Mouse (Mus musculus): ENCODE measurements around the gene Cdkl1. TPM values are rescaled to one million over a fixed set of nuclear protein-coding genes. Genes with fewer than 3 reads are reported as not detected.

The Cdkl1 gene
- total and polyA plus RNA-seq, 3 experiments, result not detected

DNA sequence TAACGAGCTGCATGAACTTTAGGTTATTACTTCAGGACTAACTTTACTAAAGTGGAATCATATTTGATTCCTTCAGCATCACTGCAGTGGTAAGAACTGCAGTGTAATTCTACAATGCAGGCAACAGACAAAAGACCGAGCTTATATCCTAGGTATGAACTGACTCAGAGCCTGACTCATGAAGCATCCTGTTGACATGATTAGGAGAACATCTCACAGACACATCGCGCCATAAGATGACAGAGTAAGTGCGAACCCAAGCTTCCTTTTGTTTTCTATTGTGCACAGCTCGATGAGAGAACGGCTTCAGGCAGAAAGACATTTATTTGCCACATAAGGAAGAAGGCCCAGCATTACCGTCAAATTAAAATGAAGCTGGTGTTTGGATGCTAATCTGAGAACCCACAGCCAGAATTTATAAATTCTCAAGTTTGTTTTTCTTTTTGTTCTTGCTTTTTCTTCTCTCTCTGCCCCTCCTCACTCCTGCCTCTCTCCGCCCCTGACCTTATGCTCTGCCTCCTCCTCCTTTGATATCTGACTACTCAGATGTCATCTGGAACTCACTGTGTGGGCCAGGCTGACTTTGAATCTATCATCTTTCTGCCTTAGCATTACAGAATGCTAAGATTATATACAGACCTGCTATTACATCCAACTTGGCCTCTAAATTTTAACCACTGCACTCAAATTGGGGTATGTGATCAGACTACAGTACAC is 34.0 kb upstream of the Cdkl1 start:
- Histone ChIP-seq H3K4me1 (ENCODE audit: insufficient read depth, low read depth, low read length) (no peaks in the 10 kb centered on the region), H3K9me3 (replicated peaks) (no peaks in the 10 kb centered on the region), H3K36me3 (replicated peaks) (peaks cover 68% of the 10 kb centered on the region), H3K27me3 (ENCODE audit: insufficient read depth, low read length) (no peaks in the 10 kb centered on the region), H3K4me3 (ENCODE audit: low read depth, low read length) (no peak overlapping the region)
- DNase-seq (ENCODE audit: low spot score) (no peak), ATAC-seq (ENCODE audit: extremely low read depth, insufficient number of reproducible peaks, low FRiP score, poor library complexity, severe bottlenecking) (no peak)
- TF ChIP-seq GATA1 (IDR thresholded peaks at IDR 0.05; ENCODE audit: borderline replicate concordance, low read length), result no peak
- TF ChIP-seq TAL1 (conservative IDR thresholded peaks at IDR 0.05; ENCODE audit: low read depth, low read length), result no peak
- TF ChIP-seq GATA2 (IDR thresholded peaks at IDR 0.05; ENCODE audit: borderline replicate concordance, low read depth, low read length), result no peak
- no peak for TF ChIP-seq CTCF (IDR thresholded peaks at IDR 0.05; ENCODE audit: low read depth, low read length)
- TF ChIP-seq POLR2AphosphoS5 (IDR thresholded peaks at IDR 0.05; ENCODE audit: insufficient replicate concordance, low read depth, low read length), result no peak

DNA sequence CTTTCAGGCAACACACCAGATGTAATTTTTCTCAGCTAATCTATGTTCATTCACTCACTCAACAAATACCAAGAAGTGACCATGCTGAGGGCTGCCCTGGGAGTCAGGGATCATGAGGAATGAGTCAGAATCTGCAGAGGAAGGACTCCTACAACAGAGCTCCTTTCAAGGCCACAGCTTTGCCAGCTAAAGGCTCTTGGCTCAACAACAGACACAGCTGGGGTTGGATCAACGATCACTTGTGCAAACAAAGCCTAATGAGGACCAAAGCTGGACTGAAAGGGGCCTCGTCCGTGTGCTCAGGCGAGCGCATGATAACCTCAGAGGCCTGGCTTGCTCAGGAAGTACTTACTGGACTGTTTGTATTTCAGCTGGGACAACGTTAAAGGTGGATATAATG is 23.2 kb upstream of the Cdkl1 start:
- Histone ChIP-seq H3K27me3 (ENCODE audit: insufficient read depth, low read length) (no peaks in the 10 kb centered on the region), H3K36me3 (replicated peaks) (peaks cover 76% of the 10 kb centered on the region), H3K9me3 (replicated peaks) (no peaks in the 10 kb centered on the region), H3K4me3 (ENCODE audit: low read depth, low read length) (no peak overlapping the region), H3K4me1 (ENCODE audit: insufficient read depth, low read depth, low read length) (no peaks in the 10 kb centered on the region)
- ATAC-seq (ENCODE audit: extremely low read depth, insufficient number of reproducible peaks, low FRiP score, poor library complexity, severe bottlenecking) (no peak), DNase-seq (ENCODE audit: low spot score) (no peak)
- TF ChIP-seq TAL1 (conservative IDR thresholded peaks at IDR 0.05; ENCODE audit: low read depth, low read length), result no peak
- TF ChIP-seq CTCF (IDR thresholded peaks at IDR 0.05; ENCODE audit: low read depth, low read length), result no peak
- TF ChIP-seq GATA2 (IDR thresholded peaks at IDR 0.05; ENCODE audit: borderline replicate concordance, low read depth, low read length), result no peak
- TF ChIP-seq POLR2AphosphoS5 (IDR thresholded peaks at IDR 0.05; ENCODE audit: insufficient replicate concordance, low read depth, low read length), result no peak
- TF ChIP-seq GATA1 (IDR thresholded peaks at IDR 0.05; ENCODE audit: borderline replicate concordance, low read length), result no peak

- no peak for DNase-seq (ENCODE audit: low spot score)
- Histone ChIP-seq H3K9me3 (replicated peaks) (no peaks in the 10 kb centered on the region), H3K27me3 (ENCODE audit: insufficient read depth, low read length) (no peaks in the 10 kb centered on the region), H3K4me3 (ENCODE audit: low read depth, low read length) (no peak overlapping the region), H3K4me1 (ENCODE audit: insufficient read depth, low read depth, low read length) (no peaks in the 10 kb centered on the region), H3K36me3 (replicated peaks) (peaks cover 77% of the 10 kb centered on the region)
- no peak for ATAC-seq (ENCODE audit: extremely low read depth, insufficient number of reproducible peaks, low FRiP score, poor library complexity, severe bottlenecking)
- TF ChIP-seq GATA2 (IDR thresholded peaks at IDR 0.05; ENCODE audit: borderline replicate concordance, low read depth, low read length) (no peak), TAL1 (conservative IDR thresholded peaks at IDR 0.05; ENCODE audit: low read depth, low read length) (no peak), POLR2AphosphoS5 (IDR thresholded peaks at IDR 0.05; ENCODE audit: insufficient replicate concordance, low read depth, low read length) (no peak), CTCF (IDR thresholded peaks at IDR 0.05; ENCODE audit: low read depth, low read length) (no peak), GATA1 (IDR thresholded peaks at IDR 0.05; ENCODE audit: borderline replicate concordance, low read length) (no peak)
Measured at GRCm38 (mm10) chr12:69813596-69813995, 22.5 kb upstream of the Cdkl1 start.

DNA sequence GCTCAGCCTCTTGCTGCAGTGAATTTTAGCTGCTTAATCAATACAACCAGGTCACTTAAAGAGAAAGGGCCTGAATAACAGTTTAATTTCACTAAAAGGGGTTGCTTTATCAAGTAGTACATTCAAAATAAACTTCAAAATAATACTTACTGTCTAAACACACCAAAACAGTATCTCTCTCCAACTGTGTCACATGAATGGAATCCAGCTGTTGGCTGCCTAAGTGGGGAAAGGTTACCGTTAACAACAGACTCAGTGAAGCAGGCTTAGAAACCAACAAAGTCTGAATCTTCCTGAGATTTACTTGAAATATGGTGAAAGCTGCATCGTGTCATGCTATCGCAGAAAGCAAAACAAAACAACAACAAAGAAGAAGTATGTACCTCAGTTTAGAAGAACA is 21.9 kb upstream of the Cdkl1 start:
- no peak for TF ChIP-seq GATA1 (IDR thresholded peaks at IDR 0.05; ENCODE audit: borderline replicate concordance, low read length)
- no peak for TF ChIP-seq TAL1 (conservative IDR thresholded peaks at IDR 0.05; ENCODE audit: low read depth, low read length)
- no peak for TF ChIP-seq CTCF (IDR thresholded peaks at IDR 0.05; ENCODE audit: low read depth, low read length)
- TF ChIP-seq GATA2 (IDR thresholded peaks at IDR 0.05; ENCODE audit: borderline replicate concordance, low read depth, low read length), result no peak
- no peak for TF ChIP-seq POLR2AphosphoS5 (IDR thresholded peaks at IDR 0.05; ENCODE audit: insufficient replicate concordance, low read depth, low read length)
- DNase-seq (ENCODE audit: low spot score), result no peak
- H3K9me3 ChIP-seq (replicated peaks), result no peaks in the 10 kb centered on the region
- no peaks in the 10 kb centered on the region for H3K27me3 ChIP-seq (ENCODE audit: insufficient read depth, low read length)
- H3K4me1 ChIP-seq (ENCODE audit: insufficient read depth, low read depth, low read length), result no peaks in the 10 kb centered on the region
- ATAC-seq (ENCODE audit: extremely low read depth, insufficient number of reproducible peaks, low FRiP score, poor library complexity, severe bottlenecking), result no peak
- H3K4me3 ChIP-seq (ENCODE audit: low read depth, low read length), result no peak overlapping the region
- H3K36me3 ChIP-seq (replicated peaks), result peaks cover 78% of the 10 kb centered on the region

GRCm38 (mm10) chr12:69811976-69812375 is 20.9 kb upstream of the Cdkl1 start:
- TF ChIP-seq GATA1 (IDR thresholded peaks at IDR 0.05; ENCODE audit: borderline replicate concordance, low read length) (no peak), CTCF (IDR thresholded peaks at IDR 0.05; ENCODE audit: low read depth, low read length) (no peak), GATA2 (IDR thresholded peaks at IDR 0.05; ENCODE audit: borderline replicate concordance, low read depth, low read length) (no peak), TAL1 (conservative IDR thresholded peaks at IDR 0.05; ENCODE audit: low read depth, low read length) (no peak), POLR2AphosphoS5 (IDR thresholded peaks at IDR 0.05; ENCODE audit: insufficient replicate concordance, low read depth, low read length) (no peak)
- Histone ChIP-seq H3K9me3 (replicated peaks) (no peaks in the 10 kb centered on the region), H3K36me3 (replicated peaks) (peaks cover 75% of the 10 kb centered on the region), H3K4me1 (ENCODE audit: insufficient read depth, low read depth, low read length) (no peaks in the 10 kb centered on the region), H3K4me3 (ENCODE audit: low read depth, low read length) (no peak overlapping the region), H3K27me3 (ENCODE audit: insufficient read depth, low read length) (no peaks in the 10 kb centered on the region)
- DNase-seq (ENCODE audit: low spot score), result no peak
- ATAC-seq (ENCODE audit: extremely low read depth, insufficient number of reproducible peaks, low FRiP score, poor library complexity, severe bottlenecking), result no peak

DNA sequence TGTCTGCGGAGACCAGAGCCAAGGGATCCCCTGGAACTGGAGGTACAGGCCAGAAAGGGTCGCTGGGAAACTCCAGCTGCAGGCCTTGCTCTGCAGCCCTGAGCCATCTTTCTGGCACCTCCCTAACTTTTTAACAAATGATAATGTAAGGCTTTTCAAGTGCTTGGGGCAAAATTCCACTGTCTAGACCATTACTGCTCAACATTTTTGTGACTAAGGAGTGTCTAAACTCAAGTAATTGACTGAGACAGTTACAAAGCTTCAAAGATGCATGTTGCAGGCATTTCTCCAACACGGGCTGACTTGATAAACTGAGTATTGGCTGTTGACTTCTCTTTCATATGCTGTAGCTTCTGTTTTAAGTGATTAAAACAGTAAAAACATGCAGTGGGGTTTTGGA is 18.4 kb upstream of the Cdkl1 start:
- no peaks in the 10 kb centered on the region for H3K27me3 ChIP-seq (ENCODE audit: insufficient read depth, low read length)
- H3K36me3 ChIP-seq (replicated peaks), result peaks cover 66% of the 10 kb centered on the region
- H3K4me1 ChIP-seq (ENCODE audit: insufficient read depth, low read depth, low read length), result no peaks in the 10 kb centered on the region
- H3K4me3 ChIP-seq (ENCODE audit: low read depth, low read length), result no peak overlapping the region
- TF ChIP-seq POLR2AphosphoS5 (IDR thresholded peaks at IDR 0.05; ENCODE audit: insufficient replicate concordance, low read depth, low read length) (no peak), CTCF (IDR thresholded peaks at IDR 0.05; ENCODE audit: low read depth, low read length) (no peak), GATA1 (IDR thresholded peaks at IDR 0.05; ENCODE audit: borderline replicate concordance, low read length) (no peak), GATA2 (IDR thresholded peaks at IDR 0.05; ENCODE audit: borderline replicate concordance, low read depth, low read length) (no peak)
- DNase-seq (ENCODE audit: low spot score) (no peak), ATAC-seq (ENCODE audit: extremely low read depth, insufficient number of reproducible peaks, low FRiP score, poor library complexity, severe bottlenecking) (no peak)
- H3K9me3 ChIP-seq (replicated peaks), result no peaks in the 10 kb centered on the region
